Mouse (Mus musculus): ENCODE measurements around the gene Myom3.

Gene Myom3

GRCm38 (mm10) chr4:135816905-135817622, 57.5 kb downstream of the Myom3 start:
- peak in 1 of 2 experiments; percentile 60 for DNase-seq

DNA sequence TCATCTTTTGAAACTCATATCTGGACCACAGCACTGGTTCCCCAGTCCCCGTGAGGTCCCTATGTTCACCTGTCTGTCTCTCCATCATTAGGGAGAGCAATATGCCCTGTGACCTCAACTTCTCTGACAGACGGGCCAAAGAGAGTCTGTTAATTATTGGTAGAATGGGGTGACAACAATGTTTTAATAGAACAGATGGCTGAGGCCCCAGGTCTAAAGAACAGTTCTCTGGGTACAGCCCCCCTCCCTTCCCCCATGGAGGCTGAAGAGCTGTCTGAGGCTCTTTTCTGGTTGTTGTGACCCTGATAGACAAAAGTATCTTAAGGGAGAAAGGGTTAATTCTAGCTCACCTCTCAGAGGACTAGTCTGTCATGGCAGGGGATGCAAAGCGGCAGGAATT, 58.9 kb downstream of the Myom3 start:
- DNase-seq = no peak

DNA sequence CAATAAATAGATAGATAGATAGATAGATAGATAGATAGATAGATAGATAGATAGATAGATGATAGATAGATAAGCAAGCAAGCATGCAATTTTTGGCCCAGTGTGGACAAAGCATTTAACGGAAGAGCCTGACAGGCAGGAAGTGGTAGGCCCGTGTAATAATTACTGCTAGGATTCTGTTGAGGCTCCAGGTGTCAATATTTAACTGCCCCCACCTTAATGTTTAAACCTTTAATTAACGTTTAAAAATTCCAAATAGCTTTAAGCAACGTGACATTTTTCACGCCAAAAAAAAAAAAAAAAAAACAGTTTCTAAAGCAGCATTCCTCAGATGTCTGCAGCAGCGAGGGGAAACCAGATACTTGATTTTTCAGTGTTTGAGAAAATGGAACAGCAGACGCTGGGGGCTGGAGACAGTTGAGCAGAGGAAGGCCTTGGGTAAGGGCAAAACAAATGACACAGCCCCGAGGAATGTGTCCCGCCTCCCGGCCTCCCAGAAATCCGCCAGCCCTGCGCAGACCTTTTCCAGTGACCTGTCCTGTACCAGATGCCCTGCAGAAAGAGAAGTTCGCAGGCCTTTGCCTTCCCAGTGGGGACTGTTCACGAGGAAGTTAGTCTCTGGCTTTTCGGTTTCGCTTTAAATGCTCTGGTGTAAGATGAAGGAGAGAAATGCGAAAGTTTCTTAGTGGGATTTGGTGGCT, 60.5 kb downstream of the Myom3 start:
- DNase-seq = peak; percentile 22 to 35

GRCm38 (mm10) chr4:135821772-135822171, 62.3 kb downstream of the Myom3 start:
- DNase-seq = no peak

DNA sequence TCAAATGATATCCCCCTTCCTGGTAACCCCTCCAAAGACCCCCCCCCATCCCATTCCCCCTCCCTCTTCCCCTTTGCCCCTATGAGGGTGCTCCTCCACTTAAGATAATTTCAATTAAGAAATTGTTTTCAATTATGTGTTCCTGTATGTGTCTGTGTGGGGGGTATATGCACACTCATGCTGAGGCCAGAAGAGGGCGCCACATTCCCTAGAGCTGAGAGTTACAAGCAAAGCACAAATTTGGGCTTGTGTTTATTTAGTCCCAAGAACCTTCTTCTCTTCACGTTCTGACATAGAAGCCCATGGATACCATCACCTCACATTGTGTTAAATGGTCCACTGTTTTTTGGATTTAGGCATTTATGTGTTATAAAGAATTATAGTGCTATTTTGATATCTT, 63.8 kb downstream of the Myom3 start:
- no peak for DNase-seq

DNA sequence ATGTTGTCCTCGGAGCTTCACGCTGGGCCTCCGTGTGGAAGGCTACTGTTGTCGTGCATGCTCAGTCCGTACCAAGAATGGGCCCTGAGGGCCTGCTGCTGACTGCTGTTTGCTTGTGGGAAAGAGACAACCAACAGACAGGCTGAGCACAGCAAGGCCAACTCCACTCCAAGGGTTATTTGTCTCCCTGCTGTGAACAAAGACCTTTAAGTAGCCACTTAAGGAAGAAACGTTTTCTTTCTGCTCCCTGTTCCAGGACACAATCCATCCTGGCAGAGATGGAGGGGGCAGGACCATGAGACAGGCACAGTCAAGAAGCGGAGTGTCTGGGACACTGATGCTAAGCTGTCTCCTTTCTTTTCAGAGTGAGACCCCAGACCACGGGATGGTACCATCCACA, 64.7 kb downstream of the Myom3 start:
- no peak for DNase-seq

GRCm38 (mm10) chr4:135828491-135828890, 69.0 kb downstream of the Myom3 start:
- DNase-seq = no peak

DNA sequence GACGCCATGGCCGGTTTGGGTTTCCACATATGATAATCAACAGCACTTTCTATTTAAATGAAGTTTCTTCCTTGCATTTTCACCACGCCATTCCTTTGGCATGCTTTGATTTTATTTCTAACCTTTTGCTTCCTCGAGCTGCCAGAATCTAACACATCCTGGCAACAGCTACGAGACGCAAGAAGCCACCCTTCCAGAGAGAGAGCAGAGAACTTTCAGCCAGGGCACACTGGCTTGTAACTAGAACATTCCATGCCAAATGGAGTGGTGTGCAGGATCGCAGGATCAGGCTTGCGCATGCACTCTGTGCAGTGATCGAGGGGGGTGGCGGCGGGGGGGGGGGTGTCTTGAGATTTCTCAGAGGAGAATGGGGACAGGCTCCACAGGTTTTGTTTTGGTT, 72.6 kb downstream of the Myom3 start:
- DNase-seq = no peak

GRCm38 (mm10) chr4:135833301-135834123, 74.0 kb downstream of the Myom3 start:
- no peak for DNase-seq

- no peak for DNase-seq
Observed at GRCm38 (mm10) chr4:135834124-135834717, 74.7 kb downstream of the Myom3 start.

GRCm38 (mm10) chr4:135838925-135839292, 79.4 kb downstream of the Myom3 start:
- no peak for DNase-seq

GRCm38 (mm10) chr4:135839293-135840011, 79.9 kb downstream of the Myom3 start:
- no peak for DNase-seq

GRCm38 (mm10) chr4:135844400-135844799, 84.9 kb downstream of the Myom3 start:
- DNase-seq = no peak

GRCm38 (mm10) chr4:135847581-135847980, 88.1 kb downstream of the Myom3 start:
- DNase-seq = no peak

GRCm38 (mm10) chr4:135850411-135851095, 91.0 kb downstream of the Myom3 start:
- no peak for DNase-seq

DNA sequence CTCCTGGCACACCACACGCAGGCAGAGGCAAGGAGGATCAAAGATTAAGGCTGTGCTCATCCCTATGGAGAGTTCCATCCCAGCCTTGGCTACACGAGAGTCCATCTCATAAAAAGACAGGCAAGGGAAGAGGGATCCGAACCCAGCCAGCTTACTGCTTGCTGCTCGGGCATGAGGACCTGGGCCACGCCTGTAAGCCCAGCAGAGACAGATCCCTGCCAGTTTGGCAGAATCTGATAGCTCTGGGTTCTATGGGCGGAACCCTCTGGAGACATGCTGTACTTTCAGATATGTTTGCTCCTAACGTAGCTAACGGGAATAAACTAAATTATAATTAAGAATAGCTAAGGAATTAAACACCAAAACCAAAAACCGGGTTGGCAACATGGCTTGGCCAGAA, 92.4 kb downstream of the Myom3 start:
- no peak for DNase-seq

DNA sequence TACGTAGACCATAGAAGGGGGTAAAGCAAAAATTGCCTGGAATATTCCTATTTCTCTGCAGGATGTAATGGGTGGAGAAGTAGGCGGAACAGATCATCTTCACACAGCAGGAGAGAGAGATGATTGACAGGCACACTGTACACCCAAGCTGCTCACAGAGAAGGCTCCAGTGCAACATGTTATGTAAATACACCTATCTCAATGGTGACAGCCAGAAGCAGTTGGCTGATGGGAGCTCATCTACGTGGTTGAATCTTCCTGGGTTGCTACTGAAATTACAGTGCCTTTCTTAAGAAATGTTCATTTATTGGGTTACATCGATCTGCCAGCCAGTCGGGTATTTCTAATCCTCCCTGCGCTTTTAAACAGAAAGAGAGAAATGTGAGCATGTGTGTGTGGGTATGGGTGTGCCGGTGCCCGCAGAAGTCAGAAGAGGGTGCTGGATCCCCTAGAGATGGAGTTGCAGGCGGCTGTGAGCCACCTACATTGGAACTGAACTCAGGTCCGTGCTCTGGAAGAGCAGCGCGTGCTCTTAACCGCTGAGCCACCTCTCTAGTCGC, 94.6 kb downstream of the Myom3 start:
- no peak for DNase-seq

- DNase-seq = no peak
Observed at GRCm38 (mm10) chr4:135854630-135855029, 95.1 kb downstream of the Myom3 start.

GRCm38 (mm10) chr4:135855080-135855479, 95.6 kb downstream of the Myom3 start:
- no peak for DNase-seq

DNA sequence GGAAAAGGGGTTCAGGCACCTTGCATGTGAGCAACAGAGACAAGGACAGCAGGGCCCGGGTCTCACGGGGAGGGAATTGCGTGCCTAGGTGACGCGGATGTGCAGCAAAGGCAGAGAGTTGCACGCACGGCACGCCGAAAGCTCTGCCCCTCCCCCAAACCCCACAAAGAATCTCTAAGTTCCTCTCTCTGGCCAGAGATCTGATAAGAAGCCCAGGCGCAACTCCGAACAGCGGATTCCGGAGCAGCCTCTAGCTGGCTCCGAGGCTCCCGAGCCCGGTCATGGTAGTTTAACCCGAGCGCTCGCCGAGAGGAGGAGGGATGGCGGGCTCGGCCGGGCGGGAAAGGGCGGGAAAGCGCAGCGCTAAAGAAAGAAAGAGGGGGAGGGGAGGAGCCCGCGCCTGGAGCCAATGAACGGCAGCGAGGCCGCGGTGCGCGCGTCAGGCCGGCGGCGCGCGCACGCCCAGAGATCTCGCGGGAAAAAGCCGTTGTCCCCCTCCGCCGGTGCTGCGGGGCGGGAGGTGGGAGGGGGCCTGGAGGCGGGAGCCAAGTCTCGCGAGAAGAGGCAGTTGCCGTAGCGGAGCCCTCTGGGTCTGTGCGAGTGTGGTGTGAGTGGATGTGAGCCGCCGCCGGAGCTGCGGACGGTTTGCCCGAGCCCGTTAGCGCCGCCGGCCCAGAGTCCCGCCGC, 96.2 kb downstream of the Myom3 start, which contains the start of gene Srsf10:
TSS of gene Srsf10 (plus strand) at position 212 of the 687 bp plus-strand sequence.
- DNase-seq = peak; percentile 90 to 95
